Mouse (Mus musculus): ENCODE measurements around the gene Arhgap24. TPM values are rescaled to one million over a fixed set of nuclear protein-coding genes. Genes with fewer than 3 reads are reported as not detected.
"Not testable (repeated sequence)": the region's sequence is repeated elsewhere in the genome, so short reads cannot be mapped to it uniquely, and the experiment has no call there.

The Arhgap24 gene
- polyA plus RNA-seq, 1 experiment from 2014 or later, result 16.4 TPM

GRCm38 (mm10) chr5:102868196-102868595 lies 387.0 kb downstream of the Arhgap24 start:
- no peaks in the 10 kb centered on the region for H3K36me3 ChIP-seq
- no peaks in the 10 kb centered on the region for H3K9me3 ChIP-seq (replicated peaks)
- no peak overlapping the region for H3K27ac ChIP-seq
- no peak overlapping the region for H3K4me3 ChIP-seq
- no peaks in the 10 kb centered on the region for H3K27me3 ChIP-seq (ENCODE audit: low read depth, poor library complexity, severe bottlenecking)
- H3K4me1 ChIP-seq, result peaks cover 6% of the 10 kb centered on the region
- peak; percentile 41 for DNase-seq (ENCODE audit: low spot score)
- WGBS, result 48% methylated on average over 5 of the region's 5 CpGs

GRCm38 (mm10) chr5:102872996-102873395 lies 391.8 kb downstream of the Arhgap24 start:
- H3K27ac ChIP-seq; H3K9me3 ChIP-seq (replicated peaks); H3K4me1 ChIP-seq; DNase-seq (ENCODE audit: low spot score); H3K27me3 ChIP-seq (ENCODE audit: low read depth, poor library complexity, severe bottlenecking); H3K4me3 ChIP-seq; H3K36me3 ChIP-seq: not testable (repeated sequence)
- WGBS, result 94% methylated on average over 9 of the region's 9 CpGs

- peak; percentile 45 for DNase-seq (ENCODE audit: low spot score)
- WGBS, result 51% methylated on average over 11 of the region's 11 CpGs
- H3K4me3 ChIP-seq, result no peak overlapping the region
- no peaks in the 10 kb centered on the region for H3K4me1 ChIP-seq
- H3K27ac ChIP-seq, result no peak overlapping the region
- H3K27me3 ChIP-seq (ENCODE audit: low read depth, poor library complexity, severe bottlenecking), result no peaks in the 10 kb centered on the region
- H3K9me3 ChIP-seq (replicated peaks), result no peaks in the 10 kb centered on the region
- H3K36me3 ChIP-seq, result no peaks in the 10 kb centered on the region; the same call in 1 of the 2 replicates
Observed at GRCm38 (mm10) chr5:102874605-102875298, 393.6 kb downstream of the Arhgap24 start.

GRCm38 (mm10) chr5:102875628-102876027 lies 394.4 kb downstream of the Arhgap24 start:
- no peak for DNase-seq (ENCODE audit: low spot score)
- WGBS, result 76% methylated on average over 16 of the region's 16 CpGs
- no peak overlapping the region for H3K27ac ChIP-seq
- no peaks in the 10 kb centered on the region for H3K27me3 ChIP-seq (ENCODE audit: low read depth, poor library complexity, severe bottlenecking)
- H3K36me3 ChIP-seq, result no peaks in the 10 kb centered on the region; the same call in 1 of the 2 replicates
- no peaks in the 10 kb centered on the region for H3K9me3 ChIP-seq (replicated peaks)
- no peaks in the 10 kb centered on the region for H3K4me1 ChIP-seq
- no peak overlapping the region for H3K4me3 ChIP-seq

- WGBS, result 76% methylated on average over 14 of the region's 14 CpGs
- H3K4me1 ChIP-seq, result peaks cover 16% of the 10 kb centered on the region; the same call in 1 of the 2 replicates
Observed at GRCm38 (mm10) chr5:102888482-102889162, 407.4 kb downstream of the Arhgap24 start.

GRCm38 (mm10) chr5:102889163-102889488 lies 407.9 kb downstream of the Arhgap24 start:
- H3K36me3 ChIP-seq, result peaks cover 13% of the 10 kb centered on the region
- H3K27me3 ChIP-seq (ENCODE audit: low read depth, poor library complexity, severe bottlenecking), result no peaks in the 10 kb centered on the region
- H3K27ac ChIP-seq, result no peak overlapping the region
- peaks cover 16% of the 10 kb centered on the region; the same call in 1 of the 2 replicates for H3K4me1 ChIP-seq
- H3K4me3 ChIP-seq, result no peak overlapping the region
- H3K9me3 ChIP-seq (replicated peaks), result no peaks in the 10 kb centered on the region
- WGBS, result 83% methylated on average over 2 of the region's 2 CpGs
- no peak for DNase-seq (ENCODE audit: low spot score)

More at GRCm38 (mm10) chr5:102888482-102889162, 407.4 kb downstream of the Arhgap24 start:
- no peaks in the 10 kb centered on the region for H3K27me3 ChIP-seq (ENCODE audit: low read depth, poor library complexity, severe bottlenecking)
- DNase-seq (ENCODE audit: low spot score), result no peak
- no peaks in the 10 kb centered on the region for H3K9me3 ChIP-seq (replicated peaks)
- no peak overlapping the region for H3K27ac ChIP-seq
- H3K36me3 ChIP-seq, result peaks cover 13% of the 10 kb centered on the region
- H3K4me3 ChIP-seq, result no peak overlapping the region

GRCm38 (mm10) chr5:102892226-102892625 lies 411.0 kb downstream of the Arhgap24 start:
- H3K36me3 ChIP-seq, result peaks cover 13% of the 10 kb centered on the region
- H3K4me1 ChIP-seq, result peaks cover 16% of the 10 kb centered on the region; the same call in 1 of the 2 replicates
- no peaks in the 10 kb centered on the region for H3K27me3 ChIP-seq (ENCODE audit: low read depth, poor library complexity, severe bottlenecking)
- WGBS, result 96% methylated on average over 11 of the region's 11 CpGs
- DNase-seq (ENCODE audit: low spot score), result no peak
- no peak overlapping the region for H3K27ac ChIP-seq
- H3K9me3 ChIP-seq (replicated peaks), result no peaks in the 10 kb centered on the region
- no peak overlapping the region for H3K4me3 ChIP-seq

GRCm38 (mm10) chr5:102898301-102898700 lies 417.1 kb downstream of the Arhgap24 start:
- H3K4me1 ChIP-seq, result no peaks in the 10 kb centered on the region
- H3K36me3 ChIP-seq, result no peaks in the 10 kb centered on the region
- H3K9me3 ChIP-seq (replicated peaks), result no peaks in the 10 kb centered on the region
- 95% methylated on average over 4 of the region's 4 CpGs for WGBS
- H3K4me3 ChIP-seq, result no peak overlapping the region
- no peak for DNase-seq (ENCODE audit: low spot score)
- H3K27me3 ChIP-seq (ENCODE audit: low read depth, poor library complexity, severe bottlenecking), result no peaks in the 10 kb centered on the region
- no peak overlapping the region for H3K27ac ChIP-seq

- Histone ChIP-seq H3K27ac (no peak overlapping the region), H3K9me3 (replicated peaks) (no peaks in the 10 kb centered on the region), H3K4me1 (no peaks in the 10 kb centered on the region), H3K36me3 (no peaks in the 10 kb centered on the region), H3K27me3 (ENCODE audit: low read depth, poor library complexity, severe bottlenecking) (no peaks in the 10 kb centered on the region), H3K4me3 (no peak overlapping the region)
- WGBS, result 90% methylated on average over 6 of the region's 6 CpGs
- DNase-seq (ENCODE audit: low spot score), result no peak
Observed at GRCm38 (mm10) chr5:102899680-102900215, 418.6 kb downstream of the Arhgap24 start.

- no peak overlapping the region for H3K4me3 ChIP-seq
- no peaks in the 10 kb centered on the region for H3K36me3 ChIP-seq
- H3K9me3 ChIP-seq (replicated peaks), result no peaks in the 10 kb centered on the region
- H3K27me3 ChIP-seq (ENCODE audit: low read depth, poor library complexity, severe bottlenecking), result no peaks in the 10 kb centered on the region
- WGBS, result 86% methylated on average over 5 of the region's 5 CpGs
- H3K27ac ChIP-seq, result no peak overlapping the region
- DNase-seq (ENCODE audit: low spot score), result no peak
- no peaks in the 10 kb centered on the region for H3K4me1 ChIP-seq
Observed at GRCm38 (mm10) chr5:102901176-102901575, 420.0 kb downstream of the Arhgap24 start.

- H3K36me3 ChIP-seq, result no peaks in the 10 kb centered on the region
- H3K4me3 ChIP-seq, result no peak overlapping the region
- WGBS, result 95% methylated on average over 9 of the region's 9 CpGs
- no peaks in the 10 kb centered on the region for H3K9me3 ChIP-seq (replicated peaks)
- H3K4me1 ChIP-seq, result no peaks in the 10 kb centered on the region
- no peak overlapping the region for H3K27ac ChIP-seq
- H3K27me3 ChIP-seq (ENCODE audit: low read depth, poor library complexity, severe bottlenecking), result no peaks in the 10 kb centered on the region
- no peak for DNase-seq (ENCODE audit: low spot score)
Observed at GRCm38 (mm10) chr5:102903487-102903886, 422.3 kb downstream of the Arhgap24 start.

- Histone ChIP-seq H3K4me3 (no peak overlapping the region), H3K36me3 (no peaks in the 10 kb centered on the region), H3K4me1 (no peaks in the 10 kb centered on the region), H3K27me3 (ENCODE audit: low read depth, poor library complexity, severe bottlenecking) (no peaks in the 10 kb centered on the region), H3K9me3 (replicated peaks) (no peaks in the 10 kb centered on the region), H3K27ac (no peak overlapping the region)
- WGBS, result 90% methylated on average over 12 of the region's 12 CpGs
- DNase-seq (ENCODE audit: low spot score), result no peak
Observed at GRCm38 (mm10) chr5:102904066-102904465, 422.9 kb downstream of the Arhgap24 start.

GRCm38 (mm10) chr5:102905441-102906211 lies 424.4 kb downstream of the Arhgap24 start:
- H3K27ac ChIP-seq, result no peak overlapping the region
- 70% methylated on average over 13 of the region's 13 CpGs for WGBS
- no peak for DNase-seq (ENCODE audit: low spot score)
- H3K4me1 ChIP-seq, result no peaks in the 10 kb centered on the region
- no peaks in the 10 kb centered on the region for H3K27me3 ChIP-seq (ENCODE audit: low read depth, poor library complexity, severe bottlenecking)
- no peaks in the 10 kb centered on the region for H3K36me3 ChIP-seq
- H3K9me3 ChIP-seq (replicated peaks), result no peaks in the 10 kb centered on the region
- H3K4me3 ChIP-seq, result no peak overlapping the region

All from limb, embryonic 10.5 days (tissue).